Mouse (Mus musculus): ENCODE data around the gene Psmc3. TPM values are rescaled to one million over a fixed set of nuclear protein-coding genes. Genes with fewer than 3 reads are reported as not detected.
A peak's percentile ranks its signal among the peaks of the same experiment; 100 is the strongest.

Gene Psmc3
- polyA plus RNA-seq, 1 experiment from 2014 or later, result 109 TPM

- no peak overlapping the region for H3K9ac ChIP-seq (replicated peaks)
- H3K4me2 ChIP-seq (ENCODE audit: low read depth, low read length), result peak overlapping the region; percentile 89
- TF ChIP-seq CTCF (IDR thresholded peaks at IDR 0.05; ENCODE audit: low read depth) (no peak), EP300 (IDR thresholded peaks at IDR 0.05; ENCODE audit: low read depth) (no peak)
- H3K4me3 ChIP-seq (ENCODE audit: low read depth, low read length), result peak overlapping the region; percentile 50; the same call in 1 of the 2 replicates
- H3K27ac ChIP-seq (ENCODE audit: low read depth), result peak overlapping the region; percentile 64; the same call in 1 of the 2 replicates
- WGBS (ENCODE audit: insufficient replicate concordance), result 28% methylated on average over 12 of the region's 12 CpGs
- ATAC-seq (no peak), DNase-seq (no peak)
- H3K4me1 ChIP-seq (ENCODE audit: insufficient read depth), result peaks cover 14% of the 10 kb centered on the region
- no peaks in the 10 kb centered on the region for H3K36me3 ChIP-seq (replicated peaks; ENCODE audit: insufficient read depth, low read length)
- H3K9me3 ChIP-seq (ENCODE audit: low read length), result no peaks in the 10 kb centered on the region
- H3K27me3 ChIP-seq (ENCODE audit: insufficient read depth, low read length), result no peaks in the 10 kb centered on the region
Measured at GRCm38 (mm10) chr2:91077957-91078313, 24.1 kb downstream of the Psmc3 start.

- Histone ChIP-seq H3K4me1 (ENCODE audit: insufficient read depth) (peaks cover 16% of the 10 kb centered on the region), H3K36me3 (replicated peaks; ENCODE audit: insufficient read depth, low read length) (no peaks in the 10 kb centered on the region), H3K27me3 (ENCODE audit: insufficient read depth, low read length) (no peaks in the 10 kb centered on the region), H3K4me2 (ENCODE audit: low read depth, low read length) (peak overlapping the region; percentile 89), H3K9me3 (ENCODE audit: low read length) (no peaks in the 10 kb centered on the region), H3K27ac (ENCODE audit: low read depth) (peak overlapping the region; percentile 64), H3K9ac (replicated peaks) (peak overlapping the region; percentile 73), H3K4me3 (ENCODE audit: low read depth, low read length) (peak overlapping the region; percentile 50)
- peak; percentile 17; the same call in 1 of the 2 replicates for ATAC-seq
- no peak for DNase-seq
- TF ChIP-seq CTCF (IDR thresholded peaks at IDR 0.05; ENCODE audit: low read depth) (no peak), EP300 (IDR thresholded peaks at IDR 0.05; ENCODE audit: low read depth) (no peak)
- 1% methylated on average over 29 of the region's 36 CpGs for WGBS (ENCODE audit: insufficient replicate concordance)
Measured at GRCm38 (mm10) chr2:91078314-91079025, 24.7 kb downstream of the Psmc3 start.

- TF ChIP-seq CTCF (IDR thresholded peaks at IDR 0.05; ENCODE audit: low read depth), result no peak
- TF ChIP-seq EP300 (IDR thresholded peaks at IDR 0.05; ENCODE audit: low read depth), result no peak
- H3K9me3 ChIP-seq (ENCODE audit: low read length), result no peaks in the 10 kb centered on the region
- no peaks in the 10 kb centered on the region for H3K27me3 ChIP-seq (ENCODE audit: insufficient read depth, low read length)
- no peaks in the 10 kb centered on the region for H3K36me3 ChIP-seq (replicated peaks; ENCODE audit: insufficient read depth, low read length)
- H3K4me2 ChIP-seq (ENCODE audit: low read depth, low read length), result peak overlapping the region; percentile 89
- ATAC-seq, result no peak
- 27% methylated on average over 5 of the region's 5 CpGs for WGBS (ENCODE audit: insufficient replicate concordance)
- no peak for DNase-seq
- peaks cover 16% of the 10 kb centered on the region for H3K4me1 ChIP-seq (ENCODE audit: insufficient read depth)
- H3K27ac ChIP-seq (ENCODE audit: low read depth), result peak overlapping the region; percentile 64
- peak overlapping the region; percentile 73 for H3K9ac ChIP-seq (replicated peaks)
- H3K4me3 ChIP-seq (ENCODE audit: low read depth, low read length), result peak overlapping the region; percentile 50
Measured at GRCm38 (mm10) chr2:91079026-91079384, 25.2 kb downstream of the Psmc3 start.

- Histone ChIP-seq H3K27ac (ENCODE audit: low read depth) (peak overlapping the region; percentile 49; the same call in 1 of the 2 replicates), H3K9ac (replicated peaks) (no peak overlapping the region), H3K9me3 (ENCODE audit: low read length) (no peaks in the 10 kb centered on the region), H3K27me3 (ENCODE audit: insufficient read depth, low read length) (no peaks in the 10 kb centered on the region), H3K4me1 (ENCODE audit: insufficient read depth) (peaks cover 16% of the 10 kb centered on the region), H3K36me3 (replicated peaks; ENCODE audit: insufficient read depth, low read length) (no peaks in the 10 kb centered on the region), H3K4me2 (ENCODE audit: low read depth, low read length) (no peak overlapping the region; the same call in 1 of the 2 replicates), H3K4me3 (ENCODE audit: low read depth, low read length) (no peak overlapping the region)
- DNase-seq (no peak), ATAC-seq (no peak)
- WGBS (ENCODE audit: insufficient replicate concordance), result 47% methylated on average over 8 of the region's 8 CpGs
- TF ChIP-seq EP300 (IDR thresholded peaks at IDR 0.05; ENCODE audit: low read depth) (no peak), CTCF (IDR thresholded peaks at IDR 0.05; ENCODE audit: low read depth) (no peak)
Measured at GRCm38 (mm10) chr2:91080784-91081513, 27.1 kb downstream of the Psmc3 start.

- Histone ChIP-seq H3K27me3 (ENCODE audit: insufficient read depth, low read length) (no peaks in the 10 kb centered on the region), H3K4me3 (ENCODE audit: low read depth, low read length) (peak within 1 kb of the TSS; percentile 15; the same call in 1 of the 2 replicates), H3K27ac (ENCODE audit: low read depth) (peak within 1 kb of the TSS; percentile 88), H3K4me2 (ENCODE audit: low read depth, low read length) (peak within 1 kb of the TSS; percentile 45), H3K4me1 (ENCODE audit: insufficient read depth) (peaks cover 16% of the 10 kb centered on the region), H3K9me3 (ENCODE audit: low read length) (no peaks in the 10 kb centered on the region), H3K36me3 (replicated peaks; ENCODE audit: insufficient read depth, low read length) (no peaks in the 10 kb centered on the region), H3K9ac (replicated peaks) (peak within 1 kb of the TSS; percentile 58)
- DNase-seq (no peak), ATAC-seq (no peak)
- TF ChIP-seq CTCF (IDR thresholded peaks at IDR 0.05; ENCODE audit: low read depth), result no peak
- no peak for TF ChIP-seq EP300 (IDR thresholded peaks at IDR 0.05; ENCODE audit: low read depth)
- 50% methylated on average over 13 of the region's 13 CpGs for WGBS (ENCODE audit: insufficient replicate concordance)
Measured at GRCm38 (mm10) chr2:91081775-91082695, 28.2 kb downstream of the Psmc3 start, which contains the start of gene Spi1. Spi1 (plus strand) TSS chr2:91082390.
